Mouse (Mus musculus) hindbrain, embryonic 10.5 days (tissue): ENCODE data around the gene Gm27029. TPM values are rescaled to one million over a fixed set of nuclear protein-coding genes. Genes with fewer than 3 reads are reported as not detected.
A peak's percentile ranks its signal among the peaks of the same experiment; 100 is the strongest.
"Not testable (repeated sequence)": the region's sequence is repeated elsewhere in the genome, so short reads cannot be mapped to it uniquely, and the experiment has no call there.

Source experiments
- DNase-seq: peaks from one replicate; pipeline ENCODE4 v3.0.0-alpha.2; 2017; ENCODE audit warnings: low spot score
- H3K27ac ChIP-seq: fragments of 300-500 bp; sonication (generic); 2 replicates; pipeline ENCODE4 v1.5.1; 2016; ENCODE audit warnings: mild to moderate bottlenecking, moderate library complexity
- H3K27me3 ChIP-seq: fragments of 300-500 bp; sonication (generic); 2 replicates; pipeline ENCODE4 v1.6.1; 2016; ENCODE audit warnings: mild to moderate bottlenecking; ENCODE audit not compliant: poor library complexity, insufficient read depth, severe bottlenecking
- H3K36me3 ChIP-seq: fragments of 300-500 bp; sonication (generic); 2 replicates; pipeline ENCODE4 v1.6.1; 2016; ENCODE audit warnings: mild to moderate bottlenecking, moderate library complexity
- H3K4me1 ChIP-seq: fragments of 300-500 bp; sonication (generic); replicated peaks from 2 replicates; pipeline ENCODE4 v1.6.1; 2016; ENCODE audit warnings: mild to moderate bottlenecking
- H3K4me3 ChIP-seq: fragments of 300-500 bp; sonication (generic); 2 replicates; pipeline ENCODE4 v1.5.1; 2016; ENCODE audit warnings: mild to moderate bottlenecking, moderate library complexity
- H3K9me3 ChIP-seq: fragments of 300-500 bp; sonication (generic); 2 replicates; pipeline ENCODE4 v1.6.1; 2016; ENCODE audit warnings: mild to moderate bottlenecking, moderate library complexity
- WGBS: fragments of 180-500 bp; shearing (Covaris S2); methylation state at CpG from one replicate; pipeline ENCODE4 v1.1.7; 2016; 5-methylcytosine and 5-hydroxymethylcytosine counted together
- polyA plus RNA-seq: library from polyadenylated mRNA; unstranded; fragments of >200 nt; fragmentation: Nextera tagmentation; extraction: Ambion mirVana; gene quantifications from 2 replicates; pipeline ENCODE4 v1.2.1, GENCODE M21; 2016

The Gm27029 gene
- polyA plus RNA-seq, 1 experiment from 2014 or later, result 9.4 TPM

GRCm38 (mm10) chr11:101378926-101379325 is 45.7 kb downstream of the Gm27029 start:
- 0 out of 2 replicates have a peak, but pooled peaks cover 7% of the 10 kb centered on the region for H3K27me3 ChIP-seq
- H3K36me3 ChIP-seq, result no peaks in the 10 kb centered on the region
- H3K27ac ChIP-seq, result no peak overlapping the region
- H3K9me3 ChIP-seq, result no peaks in the 10 kb centered on the region
- no peak overlapping the region for H3K4me3 ChIP-seq
- H3K4me1 ChIP-seq, result peaks cover 6% of the 10 kb centered on the region
- no peak for DNase-seq
- 85% methylated on average over 6 of the region's 6 CpGs for whole genome bisulfite sequencing

- not testable (repeated sequence) for DNase-seq, H3K4me1 ChIP-seq, H3K36me3 ChIP-seq, H3K4me3 ChIP-seq, H3K27ac ChIP-seq, H3K9me3 ChIP-seq, H3K27me3 ChIP-seq
- WGBS, result 93% methylated on average over 8 of the region's 8 CpGs
These were observed 46.4 kb downstream of the Gm27029 start for GRCm38 (mm10) chr11:101378196-101378595.

- H3K4me1 ChIP-seq, result no peaks in the 10 kb centered on the region
- no peak overlapping the region for H3K27ac ChIP-seq
- WGBS, result 73% methylated on average over 7 of the region's 7 CpGs
- H3K9me3 ChIP-seq, result no peaks in the 10 kb centered on the region
- H3K27me3 ChIP-seq, result 0 out of 2 replicates have a peak, but pooled peaks cover 7% of the 10 kb centered on the region
- no peak overlapping the region for H3K4me3 ChIP-seq
- no peaks in the 10 kb centered on the region for H3K36me3 ChIP-seq
- DNase-seq, result no peak
These were observed 50.1 kb downstream of the Gm27029 start for GRCm38 (mm10) chr11:101374421-101374938.

- H3K36me3 ChIP-seq, result no peaks in the 10 kb centered on the region
- no peaks in the 10 kb centered on the region for H3K27me3 ChIP-seq
- H3K4me1 ChIP-seq, result no peaks in the 10 kb centered on the region
- 81% methylated on average over 5 of the region's 5 CpGs for WGBS
- no peak overlapping the region for H3K4me3 ChIP-seq
- H3K9me3 ChIP-seq, result no peaks in the 10 kb centered on the region
- no peak overlapping the region for H3K27ac ChIP-seq
- no peak for DNase-seq
These were observed 54.5 kb downstream of the Gm27029 start for GRCm38 (mm10) chr11:101370141-101370540.

GRCm38 (mm10) chr11:101367326-101367935 is 57.2 kb downstream of the Gm27029 start, which contains the start of gene G6pc:
Gene G6pc (plus strand): TSS chr11:101367561.
- H3K27me3 ChIP-seq, result no peaks in the 10 kb centered on the region
- no peak for DNase-seq
- H3K4me1 ChIP-seq, result no peaks in the 10 kb centered on the region
- H3K4me3 ChIP-seq, result no peak within 1 kb of the TSS
- H3K36me3 ChIP-seq, result no peaks in the 10 kb centered on the region
- no peak within 1 kb of the TSS for H3K27ac ChIP-seq
- WGBS, result 90% methylated on average over 8 of the region's 8 CpGs
- H3K9me3 ChIP-seq, result no peaks in the 10 kb centered on the region

- no peaks in the 10 kb centered on the region for H3K9me3 ChIP-seq
- 0 out of 2 replicates have a peak, but pooled peaks cover 4% of the 10 kb centered on the region for H3K4me1 ChIP-seq
- H3K4me3 ChIP-seq, result no peak overlapping the region
- no peak overlapping the region for H3K27ac ChIP-seq
- 80% methylated on average over 5 of the region's 5 CpGs for WGBS
- DNase-seq, result no peak
- no peaks in the 10 kb centered on the region for H3K27me3 ChIP-seq
- no peaks in the 10 kb centered on the region for H3K36me3 ChIP-seq
These were observed 60.1 kb downstream of the Gm27029 start for GRCm38 (mm10) chr11:101364531-101364931.

- Histone ChIP-seq H3K27me3 (no peaks in the 10 kb centered on the region), H3K4me3 (no peak overlapping the region), H3K4me1 (0 out of 2 replicates have a peak, but pooled peaks cover 4% of the 10 kb centered on the region), H3K9me3 (no peaks in the 10 kb centered on the region), H3K36me3 (no peaks in the 10 kb centered on the region), H3K27ac (no peak overlapping the region)
- no peak for DNase-seq
- 63% methylated on average over 3 of the region's 3 CpGs for WGBS
These were observed 63.9 kb downstream of the Gm27029 start for GRCm38 (mm10) chr11:101360651-101361113.

- peak overlapping the region; percentile 53; the same call in 1 of the 2 replicates for H3K27ac ChIP-seq
These were observed 64.8 kb downstream of the Gm27029 start for GRCm38 (mm10) chr11:101359776-101360175.

GRCm38 (mm10) chr11:101357505-101358182 is 67.0 kb downstream of the Gm27029 start:
- H3K4me1 ChIP-seq, result 0 out of 2 replicates have a peak, but pooled peaks cover 4% of the 10 kb centered on the region
- H3K9me3 ChIP-seq, result no peaks in the 10 kb centered on the region
- H3K27ac ChIP-seq, result no peak overlapping the region
- no peak overlapping the region for H3K4me3 ChIP-seq
- H3K27me3 ChIP-seq, result no peaks in the 10 kb centered on the region
- no peaks in the 10 kb centered on the region for H3K36me3 ChIP-seq
- WGBS, result 86% methylated on average over 3 of the region's 3 CpGs
- DNase-seq, result no peak

More at GRCm38 (mm10) chr11:101359776-101360175, 64.8 kb downstream of the Gm27029 start:
- Histone ChIP-seq H3K9me3 (no peaks in the 10 kb centered on the region), H3K4me1 (0 out of 2 replicates have a peak, but pooled peaks cover 4% of the 10 kb centered on the region), H3K4me3 (no peak overlapping the region), H3K27me3 (no peaks in the 10 kb centered on the region), H3K36me3 (no peaks in the 10 kb centered on the region)
- 76% methylated on average over 9 of the region's 9 CpGs for WGBS
- no peak for DNase-seq

Other genes starting within 250 kb of the Gm27029 start
- 0.15 and 0.20 TPM in 2 replicates for gene Ccr10, start 249.4 kb downstream of the Gm27029 start, polyA plus RNA-seq
- 13.1 TPM in 2 replicates for gene Ezh1, start 198.3 kb downstream of the Gm27029 start, polyA plus RNA-seq
- 63.9 and 72.3 TPM in 2 replicates for gene Ramp2, start 178.8 kb downstream of the Gm27029 start, polyA plus RNA-seq
- gene Vps25, start 171.1 kb downstream of the Gm27029 start, polyA plus RNA-seq, result 135 TPM in 2 replicates
- 6.7 and 7.6 TPM in 2 replicates for gene Wnk4, start 164.2 kb downstream of the Gm27029 start, polyA plus RNA-seq
- 0.95 and 1.9 TPM in 2 replicates for gene Cntd1, start 145.8 kb downstream of the Gm27029 start, polyA plus RNA-seq
- gene Coa3, start 145.7 kb downstream of the Gm27029 start, polyA plus RNA-seq, result 227 and 244 TPM in 2 replicates
- gene Becn1, start 122.5 kb downstream of the Gm27029 start, polyA plus RNA-seq, result 153 and 166 TPM in 2 replicates
- 166 and 190 TPM in 2 replicates for gene Psme3, start 108.6 kb downstream of the Gm27029 start, polyA plus RNA-seq
- gene Aoc2, start 99.7 kb downstream of the Gm27029 start, polyA plus RNA-seq, result 1.5 and 2.1 TPM in 2 replicates
- gene Aoc3, start 94.2 kb downstream of the Gm27029 start, polyA plus RNA-seq, result 0.06 TPM in 1 of 2 replicates, not detected in the other
- not detected in 2 replicates for gene G6pc, start 57.2 kb downstream of the Gm27029 start, polyA plus RNA-seq
- 91.4 and 99.8 TPM in 2 replicates for gene Aarsd1, start 7.2 kb downstream of the Gm27029 start, polyA plus RNA-seq
- gene Rundc1, start 289 bp upstream of the Gm27029 start, polyA plus RNA-seq, result 20.5 and 25.3 TPM in 2 replicates
- 4.0 and 4.5 TPM in 2 replicates for gene Ptges3l, start 537 bp upstream of the Gm27029 start, polyA plus RNA-seq
- 414 and 455 TPM in 2 replicates for gene Rpl27, start 17.5 kb upstream of the Gm27029 start, polyA plus RNA-seq
- gene Ifi35, start 23.6 kb upstream of the Gm27029 start, polyA plus RNA-seq, result 3.5 and 3.6 TPM in 2 replicates
- gene Rnd2, start 40.2 kb upstream of the Gm27029 start, polyA plus RNA-seq, result 97.9 and 208 TPM in 2 replicates
- 61.1 and 108 TPM in 2 replicates for gene Vat1, start 41.4 kb upstream of the Gm27029 start, polyA plus RNA-seq
- 16.1 and 25.3 TPM in 2 replicates for gene Brca1, start 127.2 kb upstream of the Gm27029 start, polyA plus RNA-seq
- gene Nbr1, start 127.4 kb upstream of the Gm27029 start, polyA plus RNA-seq, result 71.0 and 81.8 TPM in 2 replicates
- gene Tmem106a, start 157.4 kb upstream of the Gm27029 start, polyA plus RNA-seq, result 1.7 and 4.3 TPM in 2 replicates
- gene Gm11634, start 174.5 kb upstream of the Gm27029 start, polyA plus RNA-seq, result not detected in 2 replicates
- gene Rdm1, start 202.4 kb upstream of the Gm27029 start, polyA plus RNA-seq, result 34.2 and 39.4 TPM in 2 replicates
- gene Arl4d, start 240.7 kb upstream of the Gm27029 start, polyA plus RNA-seq, result 7.9 and 9.4 TPM in 2 replicates